Mouse (Mus musculus) liver, embryonic 15.5 days (tissue): ENCODE data around the gene Lsm7. TPM values are rescaled to one million over a fixed set of nuclear protein-coding genes. Genes with fewer than 3 reads are reported as not detected.

Experiments
- ATAC-seq: fragments of 200-750 bp; cut with Nextera tagmentation; 2 replicates; pipeline ENCODE4 v1.8.0; 2017; ENCODE audit warnings: moderate number of reproducible peaks, mild to moderate bottlenecking, moderate library complexity; ENCODE audit not compliant: insufficient read depth
- H3K27ac ChIP-seq: fragments of 300-500 bp; sonication (generic); replicated peaks from 2 replicates; pipeline ENCODE4 v1.5.1; 2015; ENCODE audit warnings: mild to moderate bottlenecking, inconsistent platforms
- H3K27me3 ChIP-seq: fragments of 300-500 bp; sonication (generic); 2 replicates; pipeline ENCODE4 v1.6.1; 2015; ENCODE audit warnings: mild to moderate bottlenecking, inconsistent platforms
- H3K36me3 ChIP-seq: fragments of 300-500 bp; sonication (generic); replicated peaks from 2 replicates; pipeline ENCODE4 v1.6.1; 2015; ENCODE audit warnings: moderate library complexity, mild to moderate bottlenecking, inconsistent platforms
- H3K4me1 ChIP-seq: fragments of 300-500 bp; sonication (generic); replicated peaks from 2 replicates; pipeline ENCODE4 v1.6.1; 2015; ENCODE audit warnings: inconsistent platforms
- H3K4me2 ChIP-seq: fragments of 300-500 bp; sonication (generic); 2 replicates; pipeline ENCODE4 v1.6.1; 2015; ENCODE audit warnings: moderate library complexity, mild to moderate bottlenecking, inconsistent platforms
- H3K4me3 ChIP-seq: fragments of 300-500 bp; sonication (generic); replicated peaks from 2 replicates; pipeline ENCODE4 v1.5.1; 2015; ENCODE audit warnings: mild to moderate bottlenecking, inconsistent platforms
- H3K9ac ChIP-seq: fragments of 300-500 bp; sonication (generic); 2 replicates; pipeline ENCODE4 v1.6.1; 2015; ENCODE audit warnings: moderate library complexity, mild to moderate bottlenecking, inconsistent platforms
- H3K9me3 ChIP-seq: fragments of 300-500 bp; sonication (generic); replicated peaks from 2 replicates; pipeline ENCODE4 v1.6.1; 2016; ENCODE audit warnings: inconsistent platforms
- WGBS: fragments of 180-500 bp; shearing (Covaris S2); methylation state at CpG from one replicate; pipeline ENCODE4 v1.1.7; 2015; ENCODE audit warnings: mixed read lengths; ENCODE audit not compliant: insufficient replicate concordance; 5-methylcytosine and 5-hydroxymethylcytosine counted together
- polyA plus RNA-seq: library from polyadenylated mRNA; unstranded; fragments of >200 nt; fragmentation: Nextera tagmentation; extraction: Ambion mirVana; gene quantifications from 2 replicates; pipeline ENCODE4 v1.2.1, GENCODE M21; 2015

Gene Lsm7
- polyA plus RNA-seq, 1 experiment from 2014 or later = 115 TPM

DNA sequence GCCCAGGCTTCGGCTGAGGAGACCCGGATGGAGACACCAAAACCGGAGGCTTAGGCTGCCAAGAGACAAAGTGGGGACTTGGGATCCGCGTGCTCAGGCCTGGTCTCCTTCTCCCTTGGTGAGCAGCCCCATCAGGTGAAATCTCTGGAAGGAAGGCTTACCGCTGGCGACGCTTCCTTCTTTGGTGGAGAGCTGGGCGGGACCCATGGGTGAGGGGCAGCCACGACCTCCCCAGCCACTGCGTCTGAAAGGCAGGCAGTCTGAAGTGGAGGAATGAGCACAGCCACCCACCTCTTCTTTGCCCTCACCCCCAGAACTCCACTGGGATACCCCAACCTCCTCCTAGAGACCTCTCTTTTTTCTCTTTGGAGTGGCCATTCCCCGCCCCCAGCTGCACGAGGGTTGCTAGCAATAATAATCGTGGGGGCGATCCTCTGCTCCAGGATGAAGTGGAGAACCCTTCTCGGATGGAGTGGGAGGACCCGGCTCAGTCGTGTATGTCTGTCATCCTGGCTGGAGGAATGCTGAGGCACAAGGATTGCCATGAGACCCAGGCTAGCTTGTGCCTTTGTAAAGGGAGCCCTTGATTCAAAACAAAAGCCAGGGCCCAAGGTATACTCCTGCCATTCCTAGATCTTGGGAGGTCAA, 45.9 kb downstream of the Lsm7 start:
- no peak for ATAC-seq
- Histone ChIP-seq H3K4me1 (peaks cover 51% of the 10 kb centered on the region), H3K36me3 (peaks cover 13% of the 10 kb centered on the region), H3K4me2 (peak overlapping the region; percentile 39), H3K4me3 (0 out of 2 replicates have a peak overlapping the region, but pooled peaks have one; percentile 1), H3K27ac (no peak overlapping the region), H3K27me3 (peaks cover 78% of the 10 kb centered on the region), H3K9me3 (no peaks in the 10 kb centered on the region), H3K9ac (no peak overlapping the region)
- WGBS = 8% methylated on average over 18 of the region's 18 CpGs

DNA sequence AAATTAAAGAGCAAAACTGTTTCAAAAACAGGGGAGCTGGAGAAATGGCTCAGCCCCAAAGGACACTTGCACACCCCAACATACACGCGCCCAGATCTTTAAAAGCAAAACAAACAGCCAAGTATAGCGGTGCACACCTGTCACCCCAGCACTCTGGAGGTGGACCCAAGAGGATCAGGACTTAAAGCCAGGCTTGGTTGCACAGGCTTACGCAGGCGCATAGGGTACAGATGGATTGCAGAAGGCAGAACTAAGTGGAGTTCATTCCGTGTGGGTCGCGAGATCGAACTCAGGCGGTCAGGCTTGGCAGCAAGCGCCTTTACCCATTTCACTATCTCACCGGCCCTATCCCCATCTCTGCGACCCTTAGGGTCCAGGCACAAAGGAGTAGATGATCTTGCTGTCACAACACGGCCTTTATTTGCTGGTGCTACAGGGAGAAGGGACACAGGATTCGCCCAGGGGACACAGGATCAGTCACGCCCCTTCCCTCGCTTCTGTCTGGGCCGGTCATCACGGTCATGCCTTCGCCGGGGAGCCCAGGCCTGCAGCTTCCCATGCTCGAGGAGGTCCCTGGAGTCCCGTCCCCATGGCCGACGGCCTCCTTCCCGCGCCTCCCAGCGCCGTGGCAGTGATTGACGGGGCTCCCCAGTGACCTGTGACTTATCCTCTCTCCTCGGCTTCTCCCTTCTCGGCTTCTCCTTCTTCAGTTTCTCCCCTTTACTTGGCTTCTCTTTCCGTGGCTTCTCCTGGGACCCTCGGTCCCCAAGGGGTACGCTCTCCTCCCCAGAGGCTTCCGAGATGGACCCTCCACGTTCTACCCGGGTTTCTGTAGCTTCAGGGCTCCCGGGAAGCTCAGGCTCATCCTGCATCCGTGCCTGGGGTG, 46.7 kb downstream of the Lsm7 start:
- WGBS = 18% methylated on average over 40 of the region's 40 CpGs
- H3K27ac ChIP-seq = no peak overlapping the region
- peak overlapping the region; percentile 39 for H3K4me2 ChIP-seq
- peaks cover 21% of the 10 kb centered on the region for H3K36me3 ChIP-seq
- 0 out of 2 replicates have a peak overlapping the region, but pooled peaks have one; percentile 1 for H3K4me3 ChIP-seq
- peaks cover 74% of the 10 kb centered on the region for H3K27me3 ChIP-seq
- peaks cover 51% of the 10 kb centered on the region for H3K4me1 ChIP-seq
- no peak for ATAC-seq
- no peaks in the 10 kb centered on the region for H3K9me3 ChIP-seq
- H3K9ac ChIP-seq = no peak overlapping the region

DNA sequence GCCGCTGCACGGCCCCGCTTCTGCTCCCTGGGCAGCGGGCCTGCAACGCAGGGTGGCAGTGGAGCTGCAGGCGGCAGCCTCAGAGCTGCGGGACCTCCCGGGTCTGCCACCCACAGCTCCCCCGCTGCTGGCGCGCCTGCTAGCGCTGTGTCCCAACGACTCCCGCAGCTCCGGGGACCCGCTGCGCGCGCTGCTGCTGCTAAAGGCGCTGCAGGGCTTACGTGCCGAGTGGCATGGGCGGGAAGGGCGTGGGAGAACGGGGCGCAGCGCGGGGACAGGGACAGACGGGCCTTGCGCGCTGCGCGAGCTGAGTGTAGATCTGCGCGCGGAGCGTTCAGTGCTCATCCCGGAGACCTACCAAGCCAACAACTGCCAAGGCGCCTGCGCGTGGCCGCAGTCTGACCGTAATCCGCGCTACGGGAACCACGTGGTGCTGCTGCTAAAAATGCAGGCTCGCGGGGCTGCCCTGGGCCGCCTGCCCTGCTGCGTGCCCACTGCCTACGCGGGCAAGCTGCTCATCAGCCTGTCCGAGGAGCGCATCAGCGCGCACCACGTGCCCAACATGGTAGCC, 47.9 kb downstream of the Lsm7 start:
- ATAC-seq = peak; percentile 40
- H3K4me2 ChIP-seq = peak overlapping the region; percentile 82
- peaks cover 62% of the 10 kb centered on the region for H3K27me3 ChIP-seq
- H3K4me3 ChIP-seq = peak overlapping the region; percentile 53
- peaks cover 51% of the 10 kb centered on the region for H3K4me1 ChIP-seq
- peak overlapping the region; percentile 47 for H3K9ac ChIP-seq
- H3K36me3 ChIP-seq = peaks cover 33% of the 10 kb centered on the region
- peak overlapping the region; percentile 29 for H3K27ac ChIP-seq
- under 1% methylated on average over 58 of the region's 58 CpGs for WGBS
- no peaks in the 10 kb centered on the region for H3K9me3 ChIP-seq

DNA sequence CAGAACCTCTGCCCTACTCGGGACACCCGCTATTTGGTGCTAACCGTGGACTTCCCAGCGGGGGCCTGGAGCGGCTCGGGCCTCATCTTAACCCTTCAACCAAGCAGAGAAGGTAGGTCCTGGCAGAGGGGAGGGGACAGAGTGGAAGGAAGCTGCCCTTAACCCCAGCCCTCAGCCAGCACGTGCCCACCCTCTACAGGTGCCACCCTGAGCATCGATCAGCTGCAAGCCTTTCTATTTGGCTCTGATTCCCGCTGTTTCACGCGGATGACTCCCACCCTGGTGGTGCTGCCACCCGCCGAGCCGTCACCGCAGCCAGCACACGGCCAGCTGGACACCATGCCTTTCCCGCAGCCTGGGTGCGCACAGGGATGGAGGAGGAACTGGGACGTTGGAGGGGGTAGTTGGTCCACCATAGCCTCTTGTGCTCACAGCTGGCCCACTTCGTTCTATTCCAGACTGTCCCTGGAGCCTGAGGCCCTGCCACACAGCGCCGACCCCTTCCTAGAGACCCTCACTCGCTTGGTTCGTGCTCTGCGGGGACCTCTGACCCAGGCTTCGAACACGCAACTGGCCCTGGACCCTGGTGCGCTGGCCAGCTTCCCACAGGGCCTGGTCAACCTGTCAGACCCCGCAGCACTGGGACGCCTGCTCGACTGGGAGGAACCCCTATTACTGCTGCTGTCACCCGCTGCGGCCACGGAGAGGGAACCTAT, 48.5 kb downstream of the Lsm7 start:
- Histone ChIP-seq H3K4me2 (peak overlapping the region; percentile 82), H3K9ac (peak overlapping the region; percentile 47; the same call in 1 of the 2 replicates), H3K9me3 (no peaks in the 10 kb centered on the region), H3K36me3 (peaks cover 39% of the 10 kb centered on the region), H3K27ac (peak overlapping the region; percentile 29; the same call in 1 of the 2 replicates), H3K27me3 (peaks cover 56% of the 10 kb centered on the region), H3K4me1 (peaks cover 51% of the 10 kb centered on the region), H3K4me3 (peak overlapping the region; percentile 53)
- 51% methylated on average over 34 of the region's 34 CpGs for WGBS
- peak; percentile 3; the same call in 1 of the 2 replicates for ATAC-seq

DNA sequence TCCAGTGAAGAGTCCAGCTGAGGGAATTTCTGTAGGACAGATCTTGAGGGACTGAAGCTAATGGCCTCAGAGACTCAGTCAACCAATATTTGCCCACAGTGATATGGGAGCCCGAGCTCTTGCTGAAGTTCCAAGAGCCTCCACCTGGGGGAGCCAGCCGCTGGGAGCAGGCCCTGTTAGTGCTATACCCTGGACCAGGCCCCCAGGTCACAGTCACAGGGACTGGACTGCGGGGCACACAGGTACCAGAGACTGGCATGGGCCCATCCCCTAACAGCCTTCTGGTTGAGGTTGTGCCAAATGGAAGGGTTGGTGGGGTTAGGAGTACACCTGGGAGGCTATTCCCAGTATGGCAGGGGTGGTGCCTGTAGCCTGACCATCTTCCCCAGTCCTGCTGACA, 49.1 kb downstream of the Lsm7 start:
- Histone ChIP-seq H3K4me2 (0 out of 2 replicates have a peak overlapping the region, but pooled peaks have one; percentile 82), H3K4me1 (peaks cover 51% of the 10 kb centered on the region), H3K9me3 (no peaks in the 10 kb centered on the region), H3K9ac (no peak overlapping the region), H3K27me3 (peaks cover 50% of the 10 kb centered on the region), H3K27ac (no peak overlapping the region), H3K36me3 (peaks cover 45% of the 10 kb centered on the region), H3K4me3 (no peak overlapping the region)
- peak; percentile 59 for ATAC-seq
- 12% methylated on average over 3 of the region's 3 CpGs for WGBS

DNA sequence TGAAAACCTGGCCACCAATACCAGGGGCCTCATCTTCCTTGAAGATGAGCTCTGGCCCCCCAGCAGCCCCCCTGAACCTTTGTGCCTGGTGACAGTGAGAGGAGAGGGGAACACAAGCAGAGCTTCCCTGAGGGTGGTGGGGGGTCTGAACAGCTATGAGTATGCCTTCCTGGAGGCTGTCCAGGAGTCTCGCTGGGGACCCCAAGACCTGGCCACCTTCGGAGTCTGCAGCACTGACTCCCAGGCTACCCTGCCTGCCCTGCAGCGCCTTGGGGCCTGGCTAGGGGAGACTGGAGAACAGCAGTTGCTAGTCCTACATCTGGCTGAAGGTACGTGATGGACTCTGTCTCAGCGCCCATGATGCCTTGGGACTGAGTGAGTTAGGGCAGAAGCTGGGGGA, 49.7 kb downstream of the Lsm7 start:
- Histone ChIP-seq H3K36me3 (peaks cover 48% of the 10 kb centered on the region), H3K4me2 (no peak overlapping the region), H3K9ac (no peak overlapping the region), H3K4me1 (peaks cover 54% of the 10 kb centered on the region), H3K27me3 (peaks cover 44% of the 10 kb centered on the region), H3K9me3 (no peaks in the 10 kb centered on the region), H3K27ac (no peak overlapping the region; the same call in 1 of the 2 replicates), H3K4me3 (no peak overlapping the region)
- 77% methylated on average over 5 of the region's 5 CpGs for WGBS
- no peak for ATAC-seq

DNA sequence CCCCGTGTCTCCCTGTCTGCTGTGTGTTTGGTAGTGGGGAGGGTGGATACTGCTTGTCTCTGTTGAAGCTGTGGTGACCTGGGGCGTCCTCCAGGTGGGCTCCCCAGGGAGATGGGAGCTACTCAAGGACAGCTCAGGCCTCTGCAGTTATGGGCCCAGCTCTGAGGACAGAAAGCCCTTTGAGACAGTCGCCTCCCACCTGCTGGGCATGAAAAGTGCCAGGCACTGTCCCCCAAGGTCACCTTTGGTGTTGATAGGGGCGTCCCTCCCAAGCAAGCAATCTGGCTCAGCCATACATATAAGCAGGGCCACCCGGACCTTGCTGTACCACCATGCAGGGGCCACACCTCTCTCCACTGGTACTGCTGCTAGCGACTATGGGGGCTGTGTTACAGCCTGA, 50.1 kb downstream of the Lsm7 start, which contains the start of gene Amh:
Gene Amh (plus strand): TSS at position 328 of the 400 bp plus-strand sequence.
- H3K36me3 ChIP-seq = peaks cover 52% of the 10 kb centered on the region
- H3K9me3 ChIP-seq = no peaks in the 10 kb centered on the region
- H3K4me1 ChIP-seq = peaks cover 54% of the 10 kb centered on the region
- H3K27ac ChIP-seq = no peak within 1 kb of the TSS; the same call in 1 of the 2 replicates
- peaks cover 40% of the 10 kb centered on the region for H3K27me3 ChIP-seq
- no peak within 1 kb of the TSS for H3K4me3 ChIP-seq
- no peak for ATAC-seq
- WGBS = 60% methylated on average over 6 of the region's 6 CpGs
- H3K9ac ChIP-seq = no peak within 1 kb of the TSS
- 0 out of 2 replicates have a peak within 1 kb of the TSS, but pooled peaks have one; percentile 82 for H3K4me2 ChIP-seq

DNA sequence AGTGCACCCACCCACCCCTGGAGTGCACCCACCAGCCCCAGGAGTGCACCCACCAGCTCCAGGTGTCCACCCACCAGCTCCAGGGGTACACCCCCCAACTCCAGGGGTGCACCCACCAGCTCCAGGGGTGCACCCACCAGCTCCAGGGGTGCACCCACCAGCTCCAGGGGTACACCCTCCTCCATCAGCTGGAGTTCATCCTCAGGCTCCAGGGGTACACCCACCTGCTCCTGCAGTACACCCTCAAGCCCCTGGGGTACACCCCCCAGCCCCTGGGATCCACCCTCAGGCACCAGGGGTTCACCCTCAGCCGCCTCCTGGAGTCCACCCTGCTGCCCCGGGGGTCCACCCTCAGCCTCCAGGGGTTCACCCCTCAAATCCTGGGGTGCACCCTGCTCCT, 50.7 kb downstream of the Lsm7 start:
- Histone ChIP-seq H3K9ac (no peak overlapping the region), H3K36me3 (peaks cover 53% of the 10 kb centered on the region), H3K4me1 (peaks cover 59% of the 10 kb centered on the region), H3K9me3 (no peaks in the 10 kb centered on the region), H3K27ac (no peak overlapping the region), H3K4me2 (no peak overlapping the region), H3K4me3 (no peak overlapping the region), H3K27me3 (peaks cover 34% of the 10 kb centered on the region)
- WGBS = 97% methylated on average over 2 of the region's 2 CpGs
- no peak for ATAC-seq

DNA sequence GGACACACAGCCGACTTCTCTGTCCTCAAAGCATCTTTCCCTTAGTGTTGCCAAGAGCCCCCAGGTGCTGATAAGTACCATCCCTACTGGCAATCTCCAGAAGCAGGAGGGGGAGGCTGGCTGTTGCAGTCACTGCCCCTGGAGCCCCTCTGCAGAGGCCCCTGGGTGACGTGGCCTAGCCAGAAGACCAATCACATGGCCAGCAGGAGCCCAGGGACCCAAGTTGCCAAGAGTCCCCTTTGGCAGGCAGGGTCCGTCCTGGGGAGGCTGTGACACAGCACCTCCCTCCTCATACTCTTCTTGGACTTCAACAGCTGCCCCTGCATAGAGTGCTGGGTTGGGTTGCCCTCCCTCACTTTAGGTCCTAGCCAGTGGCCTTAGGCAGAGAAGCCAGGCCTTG, 52.0 kb downstream of the Lsm7 start:
- Histone ChIP-seq H3K4me2 (no peak overlapping the region), H3K4me1 (peaks cover 50% of the 10 kb centered on the region), H3K4me3 (no peak overlapping the region), H3K9me3 (no peaks in the 10 kb centered on the region), H3K27me3 (peaks cover 21% of the 10 kb centered on the region), H3K9ac (no peak overlapping the region), H3K36me3 (peaks cover 53% of the 10 kb centered on the region), H3K27ac (no peak overlapping the region)
- WGBS = 72% methylated on average over 3 of the region's 3 CpGs
- no peak for ATAC-seq
